Mouse (Mus musculus): ENCODE results near the gene Lmntd1.

Lmntd1 gene

GRCm38 (mm10) chr6:145433897-145434296 lies 180.2 kb downstream of the Lmntd1 start:
- no peak for DNase-seq (ENCODE audit: low spot score)

- no peak for DNase-seq (ENCODE audit: low spot score)
These were observed 181.1 kb downstream of the Lmntd1 start for GRCm38 (mm10) chr6:145432711-145433708.

- DNase-seq (ENCODE audit: low spot score), result no peak
These were observed 182.4 kb downstream of the Lmntd1 start for GRCm38 (mm10) chr6:145431747-145432146.

- no peak for DNase-seq (ENCODE audit: low spot score)
These were observed 186.7 kb downstream of the Lmntd1 start for GRCm38 (mm10) chr6:145427411-145427810.

- DNase-seq (ENCODE audit: low spot score), result no peak
These were observed 187.6 kb downstream of the Lmntd1 start for GRCm38 (mm10) chr6:145426501-145426900.

- DNase-seq (ENCODE audit: low spot score), result no peak
These were observed 190.0 kb downstream of the Lmntd1 start for GRCm38 (mm10) chr6:145424156-145424555.

GRCm38 (mm10) chr6:145423484-145423883 lies 190.6 kb downstream of the Lmntd1 start:
- no peak for DNase-seq (ENCODE audit: low spot score)

GRCm38 (mm10) chr6:145421666-145422065 lies 192.5 kb downstream of the Lmntd1 start:
- no peak for DNase-seq (ENCODE audit: low spot score)

- DNase-seq (ENCODE audit: low spot score), result no peak
These were observed 193.7 kb downstream of the Lmntd1 start for GRCm38 (mm10) chr6:145420407-145420806.

- no peak for DNase-seq (ENCODE audit: low spot score)
These were observed 195.3 kb downstream of the Lmntd1 start for GRCm38 (mm10) chr6:145418856-145419255.

- no peak for DNase-seq (ENCODE audit: low spot score)
These were observed 196.2 kb downstream of the Lmntd1 start for GRCm38 (mm10) chr6:145417720-145418440.

- DNase-seq (ENCODE audit: low spot score), result peak; percentile 40
These were observed 197.0 kb downstream of the Lmntd1 start for GRCm38 (mm10) chr6:145417014-145417719.

- DNase-seq (ENCODE audit: low spot score), result no peak
These were observed 209.6 kb downstream of the Lmntd1 start for GRCm38 (mm10) chr6:145404369-145405051.

GRCm38 (mm10) chr6:145401140-145401539 lies 213.0 kb downstream of the Lmntd1 start:
- DNase-seq (ENCODE audit: low spot score), result no peak

GRCm38 (mm10) chr6:145397881-145398280 lies 216.2 kb downstream of the Lmntd1 start:
- no peak for DNase-seq (ENCODE audit: low spot score)

GRCm38 (mm10) chr6:145396534-145396933 lies 217.6 kb downstream of the Lmntd1 start:
- peak; percentile 45 for DNase-seq (ENCODE audit: low spot score)

GRCm38 (mm10) chr6:145390421-145390820 lies 223.7 kb downstream of the Lmntd1 start:
- DNase-seq (ENCODE audit: low spot score), result no peak

GRCm38 (mm10) chr6:145389904-145390303 lies 224.2 kb downstream of the Lmntd1 start:
- peak; percentile 81 for DNase-seq (ENCODE audit: low spot score)

GRCm38 (mm10) chr6:145387378-145387777 lies 226.7 kb downstream of the Lmntd1 start:
- peak; percentile 64 for DNase-seq (ENCODE audit: low spot score)

- DNase-seq (ENCODE audit: low spot score), result no peak
These were observed 231.3 kb downstream of the Lmntd1 start for GRCm38 (mm10) chr6:145382586-145383380.

- no peak for DNase-seq (ENCODE audit: low spot score)
These were observed 233.2 kb downstream of the Lmntd1 start for GRCm38 (mm10) chr6:145380961-145381360.
